ENCODE assay signal across 20 mouse cellular contexts in the genomic region with DNA sequence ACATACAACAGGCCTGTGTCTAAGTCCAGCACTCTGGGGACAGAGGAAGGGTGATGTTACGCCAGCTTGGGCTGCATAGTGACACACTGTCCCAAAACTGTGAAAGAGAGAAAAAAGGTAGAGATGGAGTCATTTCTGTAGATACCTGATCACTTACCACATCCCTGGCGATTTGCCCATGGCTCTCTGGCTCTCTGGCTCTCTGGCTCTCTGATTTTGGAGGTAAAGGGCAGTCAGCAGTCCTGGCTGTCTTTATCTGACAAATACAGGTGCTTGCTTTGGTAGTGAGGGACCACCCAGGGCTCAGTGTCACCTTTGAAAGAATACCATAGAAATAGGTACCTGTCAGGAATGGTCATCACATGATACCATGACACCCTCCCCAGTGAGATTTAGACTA. TPM values are rescaled to one million over a fixed set of nuclear protein-coding genes. Genes with fewer than 3 reads are reported as not detected.
"Had no signal": no experiment of that assay in that cellular context is flagged by ENCODE, and none has a peak within 500 bp of the region (broad histone marks: within the 10 kb centered on the region; RNA-seq: fewer than 3 reads in every experiment).

No protein-coding gene starts in this region.

RNA-seq across cellular contexts. Expression of gene C1s1, which starts 1.0 kb away (rescaled TPM):
- total RNA-seq: common myeloid progenitor, adult 5-6 weeks; granulocyte monocyte progenitor cell, adult 5-6 weeks had no signal
- polyA plus RNA-seq: erythroblast, embryonic 14.5 days; forebrain, embryonic 11.5 days had no signal

RNA-seq across cellular contexts. Expression of gene C1rb, which starts 28.9 kb away (rescaled TPM):
- total RNA-seq: common myeloid progenitor, adult 5-6 weeks; forebrain, postnatal 0 days; granulocyte monocyte progenitor cell, adult 5-6 weeks had no signal
- polyA plus RNA-seq: cortical plate, adult 2 months; embryonic facial prominence, embryonic 10.5 days; embryonic facial prominence, embryonic 11.5 days; embryonic facial prominence, embryonic 12.5 days; embryonic facial prominence, embryonic 13.5 days; embryonic facial prominence, embryonic 14.5 days; embryonic facial prominence, embryonic 15.5 days; erythroblast, embryonic 14.5 days; forebrain, embryonic 10.5 days; forebrain, embryonic 11.5 days; forebrain, embryonic 12.5 days; forebrain, embryonic 13.5 days; forebrain, embryonic 14.5 days; forebrain, embryonic 16.5 days; forebrain, postnatal 0 days; frontal cortex, adult 2 months; gonadal fat pad, adult 2 months; heart, adult 2 months had no signal

RNA-seq across cellular contexts. Expression of gene C1ra, which starts 29.0 kb away (rescaled TPM):
- polyA plus RNA-seq: embryonic facial prominence, embryonic 10.5 days had no signal

RNA-seq across cellular contexts. Expression of gene C1rl, which starts 48.3 kb away (rescaled TPM):
- polyA plus RNA-seq: erythroblast, embryonic 14.5 days had no signal
